Mouse (Mus musculus) heart, postnatal 0 days (tissue): ENCODE measurements around the gene Gm7030.
"Not testable (repeated sequence)": the region's sequence is repeated elsewhere in the genome, so short reads cannot be mapped to it uniquely, and the experiment has no call there.

ENCODE experiments used
- CTCF ChIP-seq: IDR thresholded peaks from 2 replicates; pipeline ENCODE4 v1.5.1; 2016; ENCODE audit warnings: antibody characterized with exemption, control low read depth, low read depth
- EP300 ChIP-seq: IDR thresholded peaks from 2 replicates; pipeline ENCODE4 v1.6.1; 2016; ENCODE audit warnings: antibody characterized with exemption, low read depth

- not testable (repeated sequence) for TF ChIP-seq CTCF, EP300
Measured at GRCm38 (mm10) chr17:36146937-36147336, 17.7 kb upstream of the Gm7030 start.
